1 mouse cellular context compared by ENCODE assay signal in the genomic region with DNA sequence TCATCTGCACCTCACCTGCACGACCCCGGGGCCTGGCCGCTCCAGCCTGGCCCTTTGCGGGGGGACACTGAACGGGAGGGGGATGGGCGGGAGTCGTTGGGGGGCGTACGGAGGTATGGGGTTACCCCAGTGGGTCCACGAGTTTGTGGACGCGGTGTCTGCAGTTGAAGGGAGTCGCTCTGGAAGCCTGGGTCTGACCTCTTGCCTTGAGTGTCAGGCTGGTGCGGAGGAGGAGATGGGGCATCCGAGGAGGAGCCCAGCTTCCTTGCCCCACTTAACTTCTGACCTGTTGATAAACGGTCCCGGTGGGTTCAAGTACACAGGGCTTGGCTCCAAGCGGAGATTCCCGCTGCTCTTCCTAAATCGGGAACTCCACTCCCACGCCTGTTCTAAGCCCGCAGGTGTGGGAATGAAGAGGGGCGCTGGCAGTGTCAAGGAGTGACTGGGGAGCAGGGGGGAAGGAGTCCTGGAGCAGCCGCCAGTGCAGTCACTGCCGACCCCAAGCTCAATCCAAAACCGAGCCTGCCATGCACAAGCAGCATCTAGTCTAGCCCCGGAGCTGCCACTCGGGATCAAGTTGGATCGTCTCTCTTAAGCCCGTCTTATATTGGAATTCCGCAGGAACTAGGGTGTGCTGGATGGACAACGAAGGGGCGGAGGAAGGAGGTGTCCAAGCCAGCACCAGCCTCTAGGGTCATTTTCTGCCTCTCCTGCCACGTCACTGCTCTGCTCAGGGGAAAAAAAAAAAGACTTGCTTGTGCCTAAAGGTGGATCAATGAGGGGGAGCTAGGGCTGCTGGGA.
TF ChIP-seq lines count a peak whose summit lies in the region.

No protein-coding gene starts in this region.

TF ChIP-seq in CH12.LX, 34 proteins besides CTCF, POLR2A, EP300 and RAD21:
- peak; percentile 33 for TF ChIP-seq SIN3A (IDR thresholded peaks at IDR 0.05; ENCODE audit: low read length)
- TF ChIP-seq ZNF384 (IDR thresholded peaks at IDR 0.05; ENCODE audit: low read depth, low read length): peak; percentile 93
- 0 out of 2 replicates have a peak, but pooled peaks have one; percentile 3 for TF ChIP-seq NRF1 (IDR thresholded peaks at IDR 0.05; ENCODE audit: low read depth, low read length)
- no peak for TF ChIP-seq MEF2A (IDR thresholded peaks at IDR 0.05; ENCODE audit: borderline replicate concordance, low read depth, low read length)
- TF ChIP-seq MYC (IDR thresholded peaks at IDR 0.05; ENCODE audit: low read depth, low read length): no peak
